Mouse (Mus musculus) G1E (cell line): Measurements from ENCODE around the gene Trim2. TPM values are rescaled to one million over a fixed set of nuclear protein-coding genes. Genes with fewer than 3 reads are reported as not detected.
A peak's percentile ranks its signal among the peaks of the same experiment; 100 is the strongest.

Source experiments
- ATAC-seq: 2 replicates; pipeline ENCODE4 v1.8.0; 2016; ENCODE audit warnings: mild to moderate bottlenecking; ENCODE audit not compliant: insufficient number of reproducible peaks, poor library complexity, low FRiP score, severe bottlenecking; ENCODE audit errors: extremely low read depth
- DNase-seq: peaks from one replicate; pipeline ENCODE4 v3.0.0; 2012; ENCODE audit warnings: low spot score
- H3K27me3 ChIP-seq: 2 replicates; pipeline ENCODE4 v1.6.1; 2012; ENCODE audit warnings: mild to moderate bottlenecking, low read length, inconsistent platforms; ENCODE audit not compliant: insufficient read depth
- H3K36me3 ChIP-seq: replicated peaks from 2 replicates; pipeline ENCODE3; 2012; ENCODE audit warnings: mild to moderate bottlenecking, inconsistent platforms
- H3K4me1 ChIP-seq: 2 replicates; pipeline ENCODE4 v1.6.1; 2012; ENCODE audit warnings: low read depth, low read length, inconsistent platforms, mixed read lengths; ENCODE audit not compliant: insufficient read depth
- H3K4me3 ChIP-seq: 2 replicates; pipeline ENCODE4 v1.5.1; 2012; ENCODE audit warnings: low read depth, mild to moderate bottlenecking, inconsistent platforms, low read length, moderate library complexity, mixed read lengths
- H3K9me3 ChIP-seq: replicated peaks from 2 replicates; pipeline ENCODE4 v1.6.1; 2012; ENCODE audit warnings: inconsistent platforms
- CTCF ChIP-seq: IDR thresholded peaks from 2 replicates; pipeline ENCODE4 v1.5.1; 2012; ENCODE audit warnings: low read depth, low read length, inconsistent platforms, mixed read lengths
- GATA1 ChIP-seq: IDR thresholded peaks from 2 replicates; pipeline ENCODE4 v1.6.1; 2012; ENCODE audit warnings: borderline replicate concordance, low read length, inconsistent platforms, mixed read lengths
- GATA2 ChIP-seq: IDR thresholded peaks from 2 replicates; pipeline ENCODE4 v1.6.1; 2012; ENCODE audit warnings: low read depth, low read length, inconsistent platforms, borderline replicate concordance
- POLR2AphosphoS5 ChIP-seq: IDR thresholded peaks from 2 replicates; pipeline ENCODE4 v1.6.1; 2012; ENCODE audit warnings: low read depth, low read length, inconsistent platforms; ENCODE audit not compliant: insufficient replicate concordance
- TAL1 ChIP-seq: conservative IDR thresholded peaks from 2 replicates; pipeline ENCODE4 v1.6.1; 2012; ENCODE audit warnings: low read depth, low read length, inconsistent platforms, mixed read lengths
- polyA plus RNA-seq: library from polyadenylated mRNA; stranded (reverse); fragments of >175 nt; gene quantifications from 2 replicates; pipeline ENCODE4 v1.2.3, GENCODE M21; 2012
- total RNA-seq, 2 experiments: library from RNA; stranded (forward) in 1 of 2; stranded (reverse) in 1 of 2; fragments of 200-1000 nt in 1 of 2; fragments of >200 nt in 1 of 2; fragmentation: Nextera tagmentation in 1 of 2; gene quantifications; 2 replicates each; pipeline ENCODE4 v1.2.3; 2014 to 2017

Trim2 gene
- total and polyA plus RNA-seq, 3 experiments: 0.98 TPM; not detected in 2

DNA sequence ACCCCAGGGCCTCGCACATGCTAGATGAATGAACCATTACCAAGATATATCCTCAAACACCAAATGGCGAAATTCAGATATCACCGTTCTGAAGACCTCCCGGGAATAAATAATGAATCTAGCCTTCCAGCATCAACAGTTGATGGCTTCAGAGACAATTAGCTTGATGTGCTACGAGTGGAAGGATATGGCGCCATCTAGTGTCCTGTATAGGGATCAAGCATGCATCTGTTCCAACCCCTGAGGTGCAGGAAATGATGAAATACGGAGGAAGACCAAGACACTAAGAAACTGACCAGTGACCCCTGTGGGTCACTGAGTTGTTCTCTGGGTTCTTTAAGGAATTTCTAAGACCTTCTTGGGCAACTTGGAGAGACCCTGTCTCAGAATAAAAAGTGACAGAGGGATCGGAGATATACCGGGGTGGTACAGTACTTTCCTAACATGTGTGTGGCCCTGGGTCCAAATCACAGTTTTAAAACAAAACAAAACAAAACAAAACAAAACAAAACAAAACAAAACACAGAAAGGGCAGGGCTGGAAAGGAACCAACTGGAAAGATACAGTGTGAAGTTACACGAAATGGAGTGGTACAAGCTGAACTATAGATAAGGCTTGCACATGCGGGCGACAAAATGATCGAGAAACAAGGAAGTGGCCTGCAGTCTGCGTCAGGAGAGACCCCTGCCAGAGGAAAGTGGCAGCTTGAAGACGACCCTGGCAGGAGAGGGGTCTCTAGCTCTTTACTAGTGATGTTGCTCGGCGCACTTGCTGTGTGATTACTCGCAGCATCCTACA is 6.5 kb upstream of the Trim2 start:
- Histone ChIP-seq H3K9me3 (no peaks in the 10 kb centered on the region), H3K4me3 (no peak overlapping the region; the same call in 1 of the 2 replicates), H3K27me3 (peaks cover 26% of the 10 kb centered on the region), H3K36me3 (no peaks in the 10 kb centered on the region), H3K4me1 (peaks cover 10% of the 10 kb centered on the region)
- TF ChIP-seq GATA1: no peak
- TF ChIP-seq CTCF: peak; percentile 72
- ATAC-seq (no peak; the same call in 1 of the 2 replicates), DNase-seq (peak; percentile 51)

- TF ChIP-seq POLR2AphosphoS5 (no peak), CTCF (no peak), TAL1 (no peak), GATA1 (no peak), GATA2 (no peak)
- Histone ChIP-seq H3K4me1 (peaks cover 10% of the 10 kb centered on the region), H3K36me3 (no peaks in the 10 kb centered on the region), H3K9me3 (no peaks in the 10 kb centered on the region), H3K4me3 (no peak overlapping the region), H3K27me3 (peaks cover 23% of the 10 kb centered on the region)
- ATAC-seq: no peak
- no peak for DNase-seq
Observed at GRCm38 (mm10) chr3:84312326-84312725, 5.6 kb upstream of the Trim2 start.

DNA sequence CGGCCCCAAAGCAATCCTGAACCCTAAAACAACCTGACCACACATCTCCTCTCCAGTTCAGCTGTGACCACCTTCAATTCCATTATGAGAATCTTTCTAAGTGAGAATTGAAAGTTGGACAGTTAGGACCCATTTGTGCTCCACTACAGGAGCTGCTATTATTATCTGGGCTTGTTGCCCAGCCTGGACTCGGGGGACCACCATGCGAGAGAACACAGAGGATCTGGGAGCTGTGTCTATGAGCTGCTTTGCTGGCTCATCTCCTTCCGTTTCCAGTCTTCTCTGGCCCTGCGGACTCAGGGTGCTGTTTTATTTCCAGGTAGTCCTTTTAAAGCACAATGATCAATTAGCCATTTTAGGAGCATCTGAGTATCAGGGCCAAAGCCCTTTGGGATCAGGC is 839 bp upstream of the Trim2 start:
- H3K27me3 ChIP-seq: peaks cover 36% of the 10 kb centered on the region
- H3K36me3 ChIP-seq: no peaks in the 10 kb centered on the region
- DNase-seq (no peak), ATAC-seq (no peak)
- H3K4me3 ChIP-seq: no peak overlapping the region
- H3K4me1 ChIP-seq: peaks cover 5% of the 10 kb centered on the region; the same call in 1 of the 2 replicates
- H3K9me3 ChIP-seq: no peaks in the 10 kb centered on the region
- TF ChIP-seq GATA1 (no peak), TAL1 (no peak), GATA2 (no peak), POLR2AphosphoS5 (no peak), CTCF (no peak)

DNA sequence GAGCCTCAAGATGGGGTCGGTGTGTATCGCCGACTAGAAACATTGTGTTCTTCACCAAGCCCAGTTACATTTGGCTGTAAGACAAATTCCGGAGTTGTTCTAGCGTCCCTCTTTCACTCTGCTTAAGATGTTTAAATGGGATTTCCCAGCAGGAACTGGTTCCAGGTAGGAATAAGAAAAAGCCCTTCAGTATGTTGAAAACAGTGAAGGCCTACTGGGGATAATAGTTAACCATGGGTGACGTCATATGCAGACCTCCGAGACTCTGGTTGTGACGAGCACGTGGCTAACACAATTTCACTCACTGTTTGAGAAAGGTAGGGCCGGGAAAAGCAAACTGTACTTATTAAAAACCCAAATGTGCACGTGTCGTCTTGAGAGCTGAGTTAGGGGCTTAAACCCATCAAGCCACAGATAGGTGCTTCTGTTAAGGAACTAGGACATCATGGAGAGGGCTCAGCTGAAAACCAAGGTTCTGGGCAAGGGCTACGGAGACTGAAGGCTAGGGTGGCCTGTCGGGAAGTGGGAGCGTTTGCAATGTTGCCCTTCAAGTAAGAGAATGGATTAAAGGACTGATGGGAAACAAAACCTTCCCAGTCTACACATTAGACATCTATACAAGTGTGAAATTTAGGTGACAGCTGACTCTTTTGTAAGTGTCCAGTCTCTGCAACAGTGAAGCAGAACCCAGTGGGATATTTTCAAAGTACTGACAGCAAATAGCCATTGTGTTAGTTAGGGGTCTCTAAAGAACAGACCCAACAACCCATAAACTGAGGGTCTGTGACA is 761 bp downstream of the Trim2 start:
- DNase-seq (no peak), ATAC-seq (no peak)
- no peaks in the 10 kb centered on the region for H3K36me3 ChIP-seq
- TF ChIP-seq GATA2 (no peak), POLR2AphosphoS5 (no peak), GATA1 (no peak), TAL1 (no peak), CTCF (no peak)
- peaks cover 5% of the 10 kb centered on the region; the same call in 1 of the 2 replicates for H3K4me1 ChIP-seq
- H3K4me3 ChIP-seq: no peak overlapping the region
- H3K9me3 ChIP-seq: no peaks in the 10 kb centered on the region
- peaks cover 25% of the 10 kb centered on the region for H3K27me3 ChIP-seq

- ATAC-seq: no peak
- peaks cover 25% of the 10 kb centered on the region for H3K27me3 ChIP-seq
- no peak for DNase-seq
Observed at GRCm38 (mm10) chr3:84305010-84305692, 1.5 kb downstream of the Trim2 start.

More at GRCm38 (mm10) chr3:84305010-84305692, 1.5 kb downstream of the Trim2 start:
- Histone ChIP-seq H3K36me3 (no peaks in the 10 kb centered on the region), H3K9me3 (no peaks in the 10 kb centered on the region), H3K4me3 (no peak overlapping the region), H3K4me1 (peaks cover 5% of the 10 kb centered on the region; the same call in 1 of the 2 replicates)
- TF ChIP-seq CTCF: no peak
- no peak for TF ChIP-seq POLR2AphosphoS5
- no peak for TF ChIP-seq GATA2
